ENCODE assay signal across 8 mouse cellular contexts in the genomic region with DNA sequence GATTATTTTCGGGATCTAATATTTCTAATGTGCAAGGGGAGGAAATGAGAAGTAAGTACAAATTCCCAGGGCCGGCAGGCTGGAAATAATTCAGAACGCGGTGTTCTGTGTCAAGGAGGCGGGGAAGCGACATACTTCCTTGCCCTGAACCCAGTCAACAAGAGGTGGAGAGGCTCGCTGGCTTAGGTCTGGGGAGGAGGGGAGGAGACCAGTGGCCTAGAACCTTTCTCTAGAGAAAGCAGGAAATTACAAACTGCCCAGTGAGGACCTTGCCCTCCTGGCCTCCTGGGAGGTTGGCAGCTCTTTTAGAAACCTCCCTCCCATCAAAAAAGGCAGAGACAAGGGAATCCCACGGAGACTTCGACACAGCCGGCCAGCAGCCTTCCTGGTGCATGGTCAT.
DNase-seq lines count a peak whose midpoint lies in the region; ATAC-seq and TF ChIP-seq lines count a peak whose summit lies in the region.
"Had no signal": no experiment of that assay in that cellular context is flagged by ENCODE, and none has a peak within 500 bp of the region (broad histone marks: within the 10 kb centered on the region; RNA-seq: fewer than 3 reads in every experiment).

No protein-coding gene starts in this region.

- no peak for TF ChIP-seq CTCF in layer of hippocampus, adult 2 months (conservative IDR thresholded peaks at IDR 0.05)
- TF ChIP-seq CTCF in lung, postnatal 0 days (IDR thresholded peaks at IDR 0.05): no peak
- no peak for TF ChIP-seq CTCF in cerebellum, adult 2 months (IDR thresholded peaks at IDR 0.05; ENCODE audit: borderline replicate concordance, insufficient read depth, low read depth, low read length)

- H3K4me2 ChIP-seq in lung, postnatal 0 days (replicated peaks; ENCODE audit: low read depth, low read length): no peak overlapping the region
- H3K4me2 ChIP-seq in midbrain, embryonic 13.5 days (replicated peaks): no peak overlapping the region
- H3K4me2 ChIP-seq: lung, embryonic 15.5 days had no signal

- H3K9ac ChIP-seq in lung, postnatal 0 days (replicated peaks; ENCODE audit: low read depth): no peak overlapping the region
- H3K9ac ChIP-seq in midbrain, embryonic 13.5 days (replicated peaks): no peak overlapping the region
- H3K9ac ChIP-seq: lung, embryonic 15.5 days had no signal

- peak overlapping the region; percentile 57 for H3K27ac ChIP-seq in layer of hippocampus, adult 2 months
- H3K27ac ChIP-seq in lung, postnatal 0 days (ENCODE audit: low read length): no peak overlapping the region
- H3K27ac ChIP-seq in cerebellum, adult 2 months (ENCODE audit: insufficient read depth, low read length): no peak overlapping the region
- H3K27ac ChIP-seq in midbrain, embryonic 13.5 days: no peak overlapping the region; the same call in 1 of the 2 replicates
- H3K27ac ChIP-seq: lung, embryonic 15.5 days had no signal

- no peaks in the 10 kb centered on the region for H3K36me3 ChIP-seq in lung, postnatal 0 days (ENCODE audit: insufficient read depth, low read length)
- H3K36me3 ChIP-seq in midbrain, embryonic 13.5 days: no peaks in the 10 kb centered on the region
- H3K36me3 ChIP-seq: lung, embryonic 15.5 days had no signal

- no peak for TF ChIP-seq POLR2A in cerebellum, adult 2 months (IDR thresholded peaks at IDR 0.05; ENCODE audit: borderline replicate concordance, insufficient read depth, low read length)

- peaks cover 5% of the 10 kb centered on the region; the same call in 1 of the 2 replicates for H3K4me1 ChIP-seq in lung, postnatal 0 days (ENCODE audit: insufficient read depth, low read depth, low read length)
- H3K4me1 ChIP-seq in cerebellum, adult 2 months (ENCODE audit: control insufficient read depth, insufficient read depth, low read length): no peaks in the 10 kb centered on the region
- H3K4me1 ChIP-seq in midbrain, embryonic 13.5 days (replicated peaks): peaks cover 30% of the 10 kb centered on the region

- ATAC-seq in lung, postnatal 0 days: peak; percentile 52
- ATAC-seq in midbrain, embryonic 13.5 days: no peak

- H3K4me3 ChIP-seq in layer of hippocampus, adult 2 months: no peak overlapping the region
- H3K4me3 ChIP-seq in lung, postnatal 0 days (ENCODE audit: low read depth, low read length): no peak overlapping the region
- no peak overlapping the region for H3K4me3 ChIP-seq in cerebellum, adult 2 months (replicated peaks; ENCODE audit: insufficient read depth, low read depth, low read length)
- H3K4me3 ChIP-seq in midbrain, embryonic 13.5 days (replicated peaks): no peak overlapping the region
- H3K4me3 ChIP-seq: lung, embryonic 15.5 days had no signal

- peak; percentile 91 for TF ChIP-seq EP300 in lung, postnatal 0 days (IDR thresholded peaks at IDR 0.05)

- H3K27me3 ChIP-seq in lung, postnatal 0 days (replicated peaks; ENCODE audit: insufficient read depth, low read length): no peaks in the 10 kb centered on the region
- no peaks in the 10 kb centered on the region for H3K27me3 ChIP-seq in cerebellum, adult 2 months (ENCODE audit: control insufficient read depth, insufficient read depth, low read length)
- H3K27me3 ChIP-seq in midbrain, embryonic 13.5 days: no peaks in the 10 kb centered on the region
- H3K27me3 ChIP-seq: lung, embryonic 15.5 days had no signal

- no peaks in the 10 kb centered on the region for H3K9me3 ChIP-seq in lung, postnatal 0 days (ENCODE audit: low read length)
- no peaks in the 10 kb centered on the region for H3K9me3 ChIP-seq in midbrain, embryonic 13.5 days
- H3K9me3 ChIP-seq: lung, embryonic 15.5 days had no signal

- DNase-seq in layer of hippocampus, adult 2 months (ENCODE audit: low spot score in 2 of 2): no peak
- no peak for DNase-seq in layer of hippocampus, adult 8-10 months (ENCODE audit: low spot score in 2 of 2)
- peak; percentile 81 for DNase-seq in heart, adult 8-10 months (ENCODE audit: low spot score)
- DNase-seq in kidney, adult 18-20 months: peak; percentile 82
- DNase-seq in lung, postnatal 0 days (ENCODE audit: low spot score): peak; percentile 58
- DNase-seq in cerebellum, adult 2 months: no peak

- WGBS in lung, postnatal 0 days: 36% methylated on average over 10 of the region's 10 CpGs
- 69% methylated on average over 10 of the region's 10 CpGs for WGBS in cerebellum, adult 2 months
- WGBS in midbrain, embryonic 13.5 days: 66% methylated on average over 10 of the region's 10 CpGs

Comparison
In these comparisons a context has a peak if more than half of its experiments do, and no peak if none do; other contexts are left out.
1. DNase-seq: peak in heart, adult 8-10 months (single experiment), kidney, adult 18-20 months (single experiment) and lung, postnatal 0 days (single experiment); none in layer of hippocampus, adult 2 months (0 of 2), layer of hippocampus, adult 8-10 months (0 of 2) and cerebellum, adult 2 months (0 of 2).